Mouse (Mus musculus) thymus, postnatal 25 days (tissue): ENCODE results near the gene Rrp7a.

Experiments used
- DNase-seq: peaks from one replicate; pipeline ENCODE4 v3.0.0; 2022

Gene Rrp7a

GRCm38 (mm10) chr15:83111290-83111689 is 11.3 kb downstream of the Rrp7a start:
- DNase-seq, result no peak

DNA sequence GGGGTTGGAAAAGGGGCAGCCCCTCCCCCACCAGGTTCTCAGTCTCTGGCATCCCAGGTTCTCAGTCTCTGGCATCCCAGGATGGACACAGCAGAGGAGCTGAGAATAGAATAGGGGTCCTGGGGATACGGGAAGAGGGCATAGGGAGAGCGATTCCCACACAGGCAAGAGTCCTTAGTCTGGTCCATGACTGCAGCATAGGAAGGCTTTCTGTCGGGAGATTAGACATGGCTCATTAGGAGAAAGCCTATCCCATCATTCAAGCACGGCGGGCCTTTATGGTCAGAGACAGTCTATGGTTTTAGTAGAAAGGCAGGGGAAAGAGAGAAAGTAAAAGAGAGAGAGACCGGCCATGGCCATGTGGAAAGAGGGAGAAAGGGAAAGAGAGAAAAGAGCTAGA is 14.8 kb downstream of the Rrp7a start:
- DNase-seq, result no peak

DNA sequence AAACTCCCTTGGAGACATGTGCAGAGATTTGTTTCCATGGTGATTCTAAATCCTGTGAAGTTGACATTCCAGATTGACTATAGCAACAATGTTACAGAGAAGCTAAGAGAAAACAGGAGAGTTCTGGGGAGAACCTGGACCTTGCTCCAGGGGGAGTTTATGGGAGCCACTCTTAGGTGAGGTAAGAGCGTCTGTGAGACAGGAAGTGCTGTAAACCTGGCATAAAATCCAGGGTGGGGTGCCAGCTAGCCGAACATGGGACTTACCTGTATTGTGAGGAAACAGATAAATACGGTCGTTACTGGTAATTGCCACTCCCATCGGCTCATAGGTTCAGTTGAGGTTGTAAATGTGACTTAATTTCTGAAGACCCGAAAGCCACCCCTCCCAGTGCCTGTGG is 16.2 kb downstream of the Rrp7a start:
- no peak for DNase-seq

DNA sequence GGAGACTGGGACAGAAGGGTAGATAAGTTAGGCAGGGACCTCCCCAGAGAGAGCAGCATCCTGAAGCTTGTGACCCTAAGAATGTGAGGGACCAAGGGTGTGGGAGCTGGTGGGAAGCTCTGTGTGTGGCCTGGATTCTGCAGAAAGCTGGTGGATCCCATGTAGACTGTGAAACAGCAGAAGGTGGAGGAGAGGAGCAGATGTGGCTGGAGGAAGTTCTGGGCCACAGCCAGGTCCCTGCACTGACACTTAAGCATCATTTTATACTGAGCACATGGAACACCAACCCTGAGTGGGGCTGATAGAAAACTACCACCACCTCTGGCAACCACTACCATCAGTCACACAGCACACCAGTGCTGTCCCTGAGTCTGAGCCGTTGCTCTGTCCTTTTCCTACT is 19.5 kb downstream of the Rrp7a start:
- no peak for DNase-seq

GRCm38 (mm10) chr15:83100332-83100662 is 22.3 kb downstream of the Rrp7a start:
- no peak for DNase-seq

DNA sequence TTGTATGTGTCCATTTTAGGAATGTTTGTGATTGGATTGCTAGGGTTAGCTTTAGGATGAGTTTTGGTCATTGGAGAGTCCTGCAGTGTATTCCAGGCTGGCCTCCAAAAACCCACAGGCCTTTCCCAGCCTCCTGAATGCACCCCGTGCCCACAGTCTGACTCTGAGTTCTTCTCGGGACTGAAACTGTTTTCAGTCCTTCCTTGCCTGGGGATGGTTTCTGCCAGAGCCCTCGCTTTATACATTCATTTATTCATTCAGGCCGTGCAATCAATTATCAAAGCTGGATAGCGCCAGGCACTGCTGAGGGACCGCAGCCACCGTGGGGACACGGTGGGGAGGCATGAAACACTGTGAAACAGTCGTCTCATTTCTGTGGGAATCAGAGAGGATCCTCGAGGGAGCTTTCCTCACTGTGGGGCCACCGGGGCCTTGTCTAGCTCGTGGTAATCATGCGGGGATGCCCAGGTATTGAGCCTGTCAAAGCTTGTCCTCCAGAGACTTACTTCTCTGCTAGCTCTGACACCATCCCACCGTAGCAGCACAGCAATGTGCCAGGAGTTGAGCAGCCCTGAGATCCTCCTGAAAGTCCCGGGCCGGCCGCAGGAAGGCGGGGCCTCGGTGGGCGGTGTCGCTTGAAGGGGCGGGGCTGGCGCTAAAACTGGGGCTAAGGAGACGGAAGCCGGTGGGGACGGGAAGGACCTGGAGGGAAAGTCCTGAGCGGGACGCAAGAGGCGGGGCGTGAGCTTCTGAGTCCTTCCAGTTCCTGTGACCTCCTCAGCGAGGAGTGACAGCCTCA is 22.9 kb downstream of the Rrp7a start:
- DNase-seq, result peak; percentile 96

GRCm38 (mm10) chr15:83095950-83096349 is 26.7 kb downstream of the Rrp7a start:
- peak; percentile 34 for DNase-seq

- no peak for DNase-seq
These were observed 28.9 kb downstream of the Rrp7a start for GRCm38 (mm10) chr15:83093687-83094086.

DNA sequence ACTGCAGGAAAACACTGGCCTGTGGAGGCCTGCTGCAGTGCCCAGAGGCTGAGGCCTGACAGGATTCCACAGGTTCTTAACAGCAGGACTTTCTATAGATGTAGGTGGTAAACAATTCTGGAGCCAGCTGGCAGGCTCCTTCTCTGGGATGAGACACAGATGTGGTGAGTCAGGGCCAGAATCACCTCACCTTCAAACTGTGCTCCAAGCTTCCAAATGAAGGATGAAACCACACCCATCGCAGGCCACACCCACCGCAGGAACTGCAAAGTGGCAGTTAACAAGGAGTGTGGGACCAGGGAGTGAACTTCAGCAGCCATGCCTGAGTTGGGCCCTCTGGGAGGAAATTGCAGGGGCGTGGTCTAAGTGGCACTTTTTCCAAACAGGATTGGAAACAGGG is 31.7 kb downstream of the Rrp7a start:
- DNase-seq, result no peak

- no peak for DNase-seq
These were observed 33.3 kb downstream of the Rrp7a start, which contains the start of gene Serhl for GRCm38 (mm10) chr15:83089429-83089605. Gene Serhl, plus strand, starts transcription at chr15:83089506.

- DNase-seq, result no peak
These were observed 33.8 kb downstream of the Rrp7a start for GRCm38 (mm10) chr15:83088495-83089428.

DNA sequence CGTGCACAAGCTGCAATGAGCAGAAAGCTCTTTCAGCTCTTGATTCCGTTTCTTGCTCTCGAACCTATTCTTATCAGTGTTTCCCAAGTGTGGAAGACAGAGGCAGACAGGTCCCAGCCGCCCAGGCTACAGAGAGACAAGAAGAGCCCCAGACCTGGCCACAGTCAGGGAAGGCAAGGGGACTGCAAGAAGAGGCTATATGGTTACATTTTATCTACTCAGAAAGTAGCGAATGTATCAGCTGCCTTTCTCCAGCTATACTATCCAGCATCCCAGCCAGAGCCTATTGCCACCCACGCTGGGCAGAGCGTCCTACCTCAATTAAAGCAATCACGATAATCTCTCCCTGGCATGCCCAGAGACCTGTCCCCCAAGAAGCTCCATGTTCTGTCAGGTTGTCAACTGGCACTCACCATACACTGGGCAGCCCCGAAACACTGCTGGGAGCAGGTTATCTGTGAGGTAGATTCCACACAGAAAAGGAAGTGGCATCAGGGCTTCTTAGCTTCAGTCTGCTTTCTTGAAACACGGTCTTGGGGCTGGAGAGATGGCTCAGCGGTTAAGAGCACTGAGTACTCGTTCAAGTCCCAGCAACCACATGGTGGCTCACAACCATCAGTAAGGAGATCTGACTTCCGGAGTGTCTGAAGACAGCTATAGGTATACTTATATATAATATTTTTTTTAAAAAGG is 35.8 kb downstream of the Rrp7a start:
- no peak for DNase-seq

DNA sequence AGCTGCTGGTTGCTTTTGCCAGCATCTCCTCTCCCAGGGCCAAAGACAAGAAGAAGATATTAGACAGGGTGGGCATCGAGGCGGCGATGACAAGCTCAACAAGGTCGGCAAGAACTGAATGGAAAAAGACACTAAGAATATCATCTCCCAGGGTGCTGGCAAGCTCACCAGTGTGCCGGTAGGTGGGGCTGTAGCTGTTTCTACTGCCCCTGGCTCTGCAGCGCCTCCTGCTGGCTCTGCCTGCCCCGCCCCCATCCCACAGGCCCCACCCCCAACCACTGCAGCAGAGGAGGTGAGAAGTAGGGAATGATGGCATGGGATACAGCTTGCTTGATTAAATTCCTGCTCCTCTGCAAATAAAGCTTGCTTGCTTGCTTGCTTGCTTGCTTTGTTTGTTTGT is 36.7 kb downstream of the Rrp7a start:
- DNase-seq, result peak; percentile 70

DNA sequence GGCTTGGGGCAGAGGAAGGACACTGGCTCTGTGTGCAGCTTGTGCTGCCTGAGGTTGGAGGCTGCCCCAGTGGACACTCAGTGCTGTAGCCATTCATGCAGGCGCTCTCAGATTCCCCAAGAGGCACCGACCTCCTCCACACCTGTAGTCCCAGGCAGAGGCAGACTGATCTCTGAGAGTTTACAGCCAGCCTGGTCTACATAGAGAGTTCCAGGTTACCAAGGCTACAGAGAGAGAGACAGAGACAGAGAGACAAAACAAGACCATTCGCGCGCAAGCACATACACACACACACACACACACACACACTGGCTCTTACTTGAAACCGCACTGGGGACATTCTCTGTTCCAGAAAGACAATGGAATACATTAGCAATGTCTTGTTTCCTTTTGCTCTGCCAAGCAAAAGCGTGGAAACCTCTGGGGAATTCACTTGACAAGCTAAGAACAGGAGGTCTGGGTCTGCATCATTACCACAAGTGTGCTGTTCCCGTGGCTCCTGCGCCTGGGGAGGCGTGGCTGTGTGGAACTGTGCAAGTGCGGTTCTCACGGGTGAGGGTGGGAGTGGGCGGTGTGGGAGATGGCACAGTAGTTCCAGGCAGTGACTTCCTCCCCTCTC is 38.5 kb downstream of the Rrp7a start:
- peak; percentile 22 for DNase-seq

GRCm38 (mm10) chr15:83083530-83083929 is 39.1 kb downstream of the Rrp7a start:
- DNase-seq, result no peak

GRCm38 (mm10) chr15:83075607-83076525 is 46.7 kb downstream of the Rrp7a start:
- peak; percentile 24 for DNase-seq

- no peak for DNase-seq
These were observed 48.4 kb downstream of the Rrp7a start for GRCm38 (mm10) chr15:83074179-83074578.

GRCm38 (mm10) chr15:83071752-83072151 is 50.8 kb downstream of the Rrp7a start:
- DNase-seq, result no peak

- DNase-seq, result no peak
These were observed 51.7 kb downstream of the Rrp7a start for GRCm38 (mm10) chr15:83070942-83071341.

DNA sequence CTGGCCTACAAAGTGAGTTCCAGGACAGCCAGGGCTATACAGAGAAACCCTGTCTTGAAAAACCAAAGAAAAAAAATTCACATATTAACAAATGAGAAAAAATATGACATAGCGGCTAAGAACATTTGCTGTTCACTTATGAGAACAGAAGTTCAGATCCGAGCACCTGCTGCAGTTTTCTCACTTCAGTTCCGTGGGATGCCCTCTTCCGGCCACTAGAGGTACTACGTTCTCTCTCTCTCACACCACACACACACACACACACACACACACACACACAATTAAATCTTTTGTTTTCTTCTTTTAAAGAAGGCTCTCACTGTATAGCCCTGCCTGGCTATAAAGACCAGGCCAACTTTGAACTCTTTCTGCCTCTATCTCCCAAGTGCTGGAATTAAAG is 54.3 kb downstream of the Rrp7a start:
- no peak for DNase-seq

DNA sequence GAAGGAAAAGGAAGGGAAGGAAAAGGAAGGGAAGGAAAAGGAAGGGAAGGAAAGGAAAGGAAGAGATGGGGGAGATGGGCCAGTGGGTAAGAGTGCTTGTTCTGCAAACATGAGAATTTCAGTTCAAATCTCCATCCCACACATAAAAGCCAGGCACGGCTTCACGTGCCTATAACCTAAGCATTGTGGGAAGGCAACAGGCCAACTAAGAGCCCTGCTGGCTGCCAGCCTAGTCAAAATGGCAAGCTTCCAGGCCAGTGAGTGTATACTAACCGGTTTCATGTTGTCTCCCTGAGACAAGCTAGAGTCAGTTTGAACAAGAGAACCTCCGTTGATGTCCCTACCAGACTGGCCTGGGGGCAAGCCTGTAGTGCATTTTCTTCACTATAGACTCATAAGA is 57.1 kb downstream of the Rrp7a start:
- DNase-seq, result no peak
